Comparison of ENCODE assay signal across 17 mouse cellular contexts in the genomic region with DNA sequence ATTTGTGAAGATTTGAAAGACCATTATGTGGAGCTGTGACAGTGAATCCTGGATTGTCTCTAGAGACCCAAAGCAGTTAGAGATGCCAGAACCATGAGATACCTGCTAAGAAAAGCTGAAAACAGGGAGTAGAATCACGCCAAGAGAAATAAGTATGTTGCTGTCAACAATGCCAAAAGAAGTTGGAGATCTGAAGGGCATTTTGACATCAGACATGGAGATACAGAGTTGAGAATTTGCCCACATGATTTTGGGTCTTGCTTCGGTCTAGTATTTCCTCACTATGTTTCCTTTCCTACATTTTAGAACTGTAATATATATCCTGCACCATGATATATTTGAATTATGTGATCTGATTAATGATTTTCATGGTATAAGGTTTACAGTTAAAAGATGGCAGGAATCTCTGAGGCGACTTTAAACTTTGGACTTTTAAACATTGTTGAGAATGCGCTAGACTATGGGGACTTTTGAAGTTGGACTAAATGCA. TPM values are rescaled to one million over a fixed set of nuclear protein-coding genes. Genes with fewer than 3 reads are reported as not detected.
"Had no signal": no experiment of that assay in that cellular context is flagged by ENCODE, and none has a peak within 500 bp of the region (broad histone marks: within the 10 kb centered on the region; RNA-seq: fewer than 3 reads in every experiment).

No protein-coding gene starts in this region.

- DNase-seq: retina, postnatal 1 day; right cerebral cortex, postnatal 14 days; right cerebral cortex, postnatal 25 days; right cerebral cortex, postnatal 4 days; spleen, adult 18-20 months; thymus, adult 18-20 months; thymus, adult 2 months; thymus, postnatal 14 days; thymus, postnatal 25 days; thymus, postnatal 36 days; thymus, postnatal 4 days had no signal

- H3K9ac ChIP-seq: neural tube, embryonic 12.5 days; neural tube, embryonic 13.5 days; neural tube, embryonic 15.5 days; stomach, embryonic 15.5 days had no signal

- H3K9me3 ChIP-seq: neural tube, embryonic 12.5 days; neural tube, embryonic 13.5 days; neural tube, embryonic 15.5 days; stomach, embryonic 15.5 days had no signal

- H3K4me3 ChIP-seq: neural tube, embryonic 12.5 days; neural tube, embryonic 13.5 days; neural tube, embryonic 15.5 days; stomach, embryonic 15.5 days had no signal

- H3K4me2 ChIP-seq: neural tube, embryonic 12.5 days; neural tube, embryonic 13.5 days; neural tube, embryonic 15.5 days; stomach, embryonic 15.5 days had no signal

- H3K27ac ChIP-seq: neural tube, embryonic 12.5 days; neural tube, embryonic 13.5 days; neural tube, embryonic 15.5 days; stomach, embryonic 15.5 days; stomach, postnatal 0 days had no signal

- H3K36me3 ChIP-seq: neural tube, embryonic 12.5 days; neural tube, embryonic 13.5 days; neural tube, embryonic 15.5 days; stomach, embryonic 15.5 days had no signal

- H3K4me1 ChIP-seq: neural tube, embryonic 12.5 days; neural tube, embryonic 13.5 days; neural tube, embryonic 15.5 days; stomach, embryonic 15.5 days had no signal

- H3K27me3 ChIP-seq: neural tube, embryonic 12.5 days; neural tube, embryonic 13.5 days; neural tube, embryonic 15.5 days; stomach, embryonic 15.5 days had no signal

RNA-seq across cellular contexts. Expression of a gene that starts 56.7 kb away (rescaled TPM):
- polyA plus RNA-seq: spleen, adult 2 months; thymus, adult 2 months had no signal
